Mouse (Mus musculus): ENCODE results near the gene Gm38431. TPM values are rescaled to one million over a fixed set of nuclear protein-coding genes. Genes with fewer than 3 reads are reported as not detected.

Gene Gm38431
- polyA plus RNA-seq, 1 experiment from 2014 or later = 1.0 TPM

DNA sequence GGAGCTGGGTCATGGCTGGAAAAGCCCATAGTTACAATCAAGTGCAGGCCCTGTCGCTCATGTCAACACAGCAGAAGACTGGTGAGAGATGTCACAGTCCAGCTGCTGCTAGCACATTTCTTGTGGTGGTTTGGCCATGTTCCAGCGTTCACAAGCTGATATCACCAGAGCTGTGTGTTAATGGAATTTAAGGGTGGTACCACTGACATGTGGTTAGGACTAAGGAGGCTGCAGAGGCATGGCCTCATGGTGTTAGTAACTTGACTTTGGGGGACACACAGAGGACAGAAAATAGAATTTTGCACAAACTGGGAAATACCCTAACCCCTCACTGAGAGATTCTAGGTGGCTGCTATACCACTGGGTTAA is 34.4 kb upstream of the Gm38431 start:
- H3K9me3 ChIP-seq = no peaks in the 10 kb centered on the region
- peaks cover 9% of the 10 kb centered on the region; the same call in 1 of the 2 replicates for H3K36me3 ChIP-seq
- no peaks in the 10 kb centered on the region for H3K27me3 ChIP-seq (replicated peaks)
- peaks cover 6% of the 10 kb centered on the region; the same call in 1 of the 2 replicates for H3K4me1 ChIP-seq (replicated peaks)
- H3K4me2 ChIP-seq (replicated peaks) = no peak overlapping the region
- H3K9ac ChIP-seq = no peak overlapping the region
- no peak for ATAC-seq
- no peak overlapping the region for H3K4me3 ChIP-seq (replicated peaks)
- WGBS = 81% methylated on average over 2 of the region's 2 CpGs
- H3K27ac ChIP-seq = no peak overlapping the region

DNA sequence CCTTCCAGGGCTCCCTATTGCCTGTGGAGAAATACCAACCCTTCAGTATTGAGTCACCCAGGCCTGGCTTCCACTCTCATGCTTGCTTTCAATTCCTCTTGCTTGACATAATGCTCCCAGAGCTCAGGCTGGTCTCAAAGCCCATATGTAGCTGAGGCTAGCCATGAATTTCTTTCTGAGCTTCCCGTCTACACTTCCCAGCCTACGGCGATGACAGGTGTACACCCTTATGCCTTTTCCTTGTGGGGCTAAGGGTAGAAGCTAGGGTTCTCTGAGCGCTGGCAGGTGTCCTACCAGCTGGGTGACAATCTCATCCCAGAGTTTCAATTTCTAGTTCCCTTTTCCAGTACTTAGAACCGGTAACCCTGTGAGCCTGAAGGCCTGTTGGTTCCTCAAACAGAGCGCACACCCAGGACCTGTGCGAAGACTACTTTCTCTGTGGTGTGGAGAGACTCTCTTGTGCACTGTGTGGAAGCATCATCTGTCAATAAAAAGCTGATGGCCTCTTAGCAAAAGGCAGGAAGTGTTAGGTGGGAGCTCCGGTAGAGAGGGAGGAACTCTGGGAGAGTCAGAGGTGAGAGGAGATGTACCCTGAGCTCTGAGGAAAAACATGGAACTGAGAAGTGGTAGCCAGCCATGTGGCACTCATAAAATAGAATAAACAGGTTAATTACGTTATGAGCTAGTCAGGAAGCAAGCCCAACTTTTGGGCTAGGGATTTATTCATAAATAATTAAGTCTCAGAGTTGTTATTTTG is 33.9 kb upstream of the Gm38431 start:
- WGBS = 85% methylated on average over 9 of the region's 9 CpGs
- Histone ChIP-seq H3K36me3 (peaks cover 9% of the 10 kb centered on the region; the same call in 1 of the 2 replicates), H3K9me3 (no peaks in the 10 kb centered on the region), H3K4me3 (replicated peaks) (no peak overlapping the region), H3K4me2 (replicated peaks) (no peak overlapping the region), H3K4me1 (replicated peaks) (peaks cover 6% of the 10 kb centered on the region; the same call in 1 of the 2 replicates), H3K9ac (no peak overlapping the region), H3K27me3 (replicated peaks) (no peaks in the 10 kb centered on the region), H3K27ac (no peak overlapping the region)
- no peak for ATAC-seq

DNA sequence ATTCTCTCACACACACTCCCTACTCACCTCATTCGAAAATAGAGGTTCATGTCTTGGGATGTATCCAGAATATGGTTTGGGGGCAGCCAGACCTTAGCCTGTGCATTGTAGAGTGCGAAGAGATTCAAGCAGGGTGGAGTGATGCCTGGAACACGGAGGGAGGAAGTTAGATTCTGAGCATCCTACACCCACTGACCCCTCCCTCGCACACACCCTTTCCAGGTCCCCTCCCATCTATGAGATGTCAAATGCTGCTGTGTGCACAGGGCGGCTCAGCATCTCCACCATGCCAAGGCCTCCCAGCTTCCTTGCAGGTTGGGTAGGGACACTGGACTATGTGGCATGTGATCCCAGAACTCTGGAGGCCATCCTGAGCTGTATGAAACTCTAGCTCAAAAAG is 33.0 kb upstream of the Gm38431 start:
- Histone ChIP-seq H3K27ac (no peak overlapping the region), H3K36me3 (peaks cover 9% of the 10 kb centered on the region; the same call in 1 of the 2 replicates), H3K4me3 (replicated peaks) (no peak overlapping the region), H3K9ac (no peak overlapping the region), H3K4me1 (replicated peaks) (no peaks in the 10 kb centered on the region), H3K9me3 (no peaks in the 10 kb centered on the region), H3K27me3 (replicated peaks) (no peaks in the 10 kb centered on the region), H3K4me2 (replicated peaks) (no peak overlapping the region)
- no peak for ATAC-seq
- WGBS = 86% methylated on average over 5 of the region's 5 CpGs

DNA sequence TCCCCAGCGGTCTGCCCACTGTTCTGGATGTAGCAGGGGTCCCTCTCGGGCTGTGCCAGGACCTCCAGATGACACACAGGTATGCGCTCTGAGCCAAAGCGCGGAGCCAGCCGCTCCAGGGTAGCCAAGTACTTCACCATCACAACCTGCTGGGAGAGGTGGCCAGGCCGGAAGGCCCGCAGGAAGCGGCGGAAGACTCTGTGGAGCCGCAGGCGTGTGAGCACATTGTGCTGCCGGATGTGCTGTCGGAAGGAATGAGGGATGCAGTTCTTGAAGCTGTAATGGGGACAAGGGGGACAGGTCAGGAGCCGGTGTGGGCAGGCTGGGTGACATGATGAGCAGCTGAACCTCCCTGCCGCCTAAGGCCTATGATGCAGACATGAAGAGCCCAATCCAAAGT is 29.7 kb upstream of the Gm38431 start:
- no peak overlapping the region for H3K9ac ChIP-seq
- no peaks in the 10 kb centered on the region for H3K27me3 ChIP-seq (replicated peaks)
- H3K9me3 ChIP-seq = no peaks in the 10 kb centered on the region
- 87% methylated on average over 16 of the region's 16 CpGs for WGBS
- H3K4me3 ChIP-seq (replicated peaks) = no peak overlapping the region
- no peak overlapping the region for H3K4me2 ChIP-seq (replicated peaks)
- no peak overlapping the region for H3K27ac ChIP-seq
- no peaks in the 10 kb centered on the region for H3K36me3 ChIP-seq
- ATAC-seq = no peak
- no peaks in the 10 kb centered on the region for H3K4me1 ChIP-seq (replicated peaks)

DNA sequence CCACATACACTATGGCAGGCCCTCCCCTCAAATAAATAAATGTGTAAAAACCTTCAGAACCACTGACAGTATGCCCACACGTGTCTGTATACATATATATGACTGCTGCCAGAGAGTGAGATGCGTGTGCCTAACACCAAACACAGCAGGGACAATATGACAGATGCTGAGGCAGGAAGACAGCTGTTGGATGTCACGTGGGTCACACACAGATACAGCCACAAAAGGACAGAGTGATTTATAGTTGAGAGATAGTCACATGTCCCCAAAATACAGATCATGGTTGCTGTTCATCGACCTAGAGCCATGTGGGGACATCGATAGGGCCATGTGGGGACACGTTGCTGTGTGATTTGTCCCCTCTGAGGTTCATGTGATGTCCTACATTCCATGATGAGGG is 25.3 kb upstream of the Gm38431 start:
- no peaks in the 10 kb centered on the region for H3K9me3 ChIP-seq
- no peak overlapping the region for H3K27ac ChIP-seq
- H3K4me2 ChIP-seq (replicated peaks) = no peak overlapping the region
- no peaks in the 10 kb centered on the region for H3K36me3 ChIP-seq
- H3K4me3 ChIP-seq (replicated peaks) = no peak overlapping the region
- ATAC-seq = no peak
- no peaks in the 10 kb centered on the region for H3K27me3 ChIP-seq (replicated peaks)
- no peaks in the 10 kb centered on the region for H3K4me1 ChIP-seq (replicated peaks)
- WGBS = 76% methylated on average over 6 of the region's 6 CpGs
- H3K9ac ChIP-seq = no peak overlapping the region

DNA sequence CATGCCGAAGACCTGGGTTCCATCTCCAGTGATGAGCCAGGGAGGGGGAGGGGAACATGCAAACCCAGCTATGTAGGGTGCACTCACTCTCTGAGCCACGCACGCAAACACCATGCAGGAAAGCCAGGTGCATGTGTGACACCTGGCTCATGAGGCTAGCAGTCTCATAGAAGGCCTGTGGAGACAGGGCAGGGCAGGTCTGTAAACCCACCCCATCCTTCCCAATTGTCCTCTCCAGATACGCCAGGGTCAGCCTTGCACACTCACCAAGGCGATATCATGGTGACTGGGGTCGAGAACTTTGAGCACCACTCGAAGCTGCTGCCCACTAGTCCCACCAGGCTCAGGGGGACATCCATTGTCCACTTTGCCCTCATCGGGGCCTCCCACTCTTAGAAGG is 23.3 kb upstream of the Gm38431 start:
- Histone ChIP-seq H3K36me3 (no peaks in the 10 kb centered on the region), H3K4me3 (replicated peaks) (no peak overlapping the region), H3K9ac (no peak overlapping the region), H3K27ac (no peak overlapping the region), H3K4me1 (replicated peaks) (no peaks in the 10 kb centered on the region), H3K27me3 (replicated peaks) (no peaks in the 10 kb centered on the region), H3K9me3 (no peaks in the 10 kb centered on the region), H3K4me2 (replicated peaks) (no peak overlapping the region)
- WGBS = 83% methylated on average over 8 of the region's 8 CpGs
- ATAC-seq = no peak

DNA sequence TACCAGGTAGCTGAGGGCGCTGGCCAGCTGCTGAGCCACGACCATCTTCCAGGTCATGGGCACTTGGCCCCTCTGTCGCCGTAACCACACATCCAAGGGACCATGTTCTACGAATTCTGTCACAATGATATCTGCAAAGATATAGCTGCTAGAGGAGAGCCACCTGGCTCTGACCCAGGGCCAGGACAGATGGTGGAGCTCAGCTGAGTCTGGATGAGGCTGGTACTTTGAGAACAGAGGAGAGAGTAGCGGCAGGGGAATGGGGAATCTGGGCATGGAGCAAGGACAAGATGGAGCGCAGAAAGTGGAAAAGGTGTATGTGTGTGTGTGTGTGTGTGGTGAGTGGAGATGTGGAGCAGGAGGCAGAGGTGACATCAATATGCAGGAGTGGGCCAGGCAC is 22.4 kb upstream of the Gm38431 start:
- Histone ChIP-seq H3K9ac (no peak overlapping the region), H3K27ac (no peak overlapping the region), H3K27me3 (replicated peaks) (no peaks in the 10 kb centered on the region), H3K4me2 (replicated peaks) (no peak overlapping the region), H3K4me3 (replicated peaks) (no peak overlapping the region), H3K4me1 (replicated peaks) (no peaks in the 10 kb centered on the region), H3K36me3 (0 out of 2 replicates have a peak, but pooled peaks cover under 1% of the 10 kb centered on the region), H3K9me3 (no peaks in the 10 kb centered on the region)
- 87% methylated on average over 7 of the region's 7 CpGs for WGBS
- ATAC-seq = no peak

DNA sequence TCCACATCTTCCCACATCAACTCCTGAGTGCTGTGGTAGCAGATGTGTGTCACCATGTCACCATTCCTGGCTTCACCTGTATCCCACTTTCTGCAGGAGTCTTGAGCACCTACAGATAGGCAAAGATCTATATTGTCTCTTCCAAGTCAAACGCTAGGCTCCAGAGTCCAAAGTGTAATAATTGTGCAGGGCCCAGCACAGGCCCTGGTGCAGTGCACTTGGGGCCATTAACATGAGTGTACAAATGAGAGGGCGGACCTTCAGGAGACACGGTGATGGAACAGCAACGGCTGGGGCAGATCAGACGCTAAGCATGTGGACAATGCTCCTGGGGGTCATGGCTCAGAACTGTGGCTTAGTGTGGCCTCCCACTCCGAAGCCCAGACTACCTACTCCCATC is 22.0 kb upstream of the Gm38431 start:
- no peak overlapping the region for H3K4me2 ChIP-seq (replicated peaks)
- H3K36me3 ChIP-seq = 0 out of 2 replicates have a peak, but pooled peaks cover 3% of the 10 kb centered on the region
- ATAC-seq = peak; percentile 67
- H3K4me1 ChIP-seq (replicated peaks) = no peaks in the 10 kb centered on the region
- H3K27ac ChIP-seq = no peak overlapping the region
- 76% methylated on average over 6 of the region's 6 CpGs for WGBS
- H3K9ac ChIP-seq = no peak overlapping the region
- H3K9me3 ChIP-seq = no peaks in the 10 kb centered on the region
- H3K4me3 ChIP-seq (replicated peaks) = no peak overlapping the region
- H3K27me3 ChIP-seq (replicated peaks) = no peaks in the 10 kb centered on the region

DNA sequence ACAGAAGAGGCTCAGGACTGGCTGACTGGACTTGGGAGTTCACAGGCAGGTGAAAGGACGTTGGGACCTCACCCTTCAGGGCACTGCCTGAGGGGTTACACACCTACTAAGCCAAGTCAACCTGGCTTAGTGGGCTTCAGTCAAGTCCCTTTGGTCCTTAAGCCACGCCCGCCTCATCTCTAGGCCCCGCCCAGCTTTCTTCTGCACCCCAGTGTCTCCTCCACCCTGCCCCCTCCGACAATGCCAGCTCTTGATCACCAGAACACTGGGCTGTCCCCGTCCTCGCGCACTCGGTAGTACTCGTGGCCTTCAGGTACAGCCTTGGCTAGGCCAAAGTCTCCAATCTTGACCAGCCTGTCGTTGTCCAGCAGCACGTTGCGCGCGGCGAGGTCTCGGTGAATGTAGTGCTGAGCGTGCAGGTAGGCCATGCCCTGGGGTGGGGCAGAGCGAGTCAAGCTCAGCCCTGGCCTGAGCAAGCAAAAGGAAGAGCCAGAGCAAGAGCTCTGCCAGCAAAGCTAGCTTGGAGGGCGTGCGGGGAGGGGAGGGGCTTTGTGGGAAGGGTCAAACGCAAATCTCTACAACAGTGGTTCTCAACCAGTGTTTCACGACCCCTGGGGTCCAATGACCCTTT is 15.9 kb upstream of the Gm38431 start:
- no peaks in the 10 kb centered on the region for H3K9me3 ChIP-seq
- H3K4me2 ChIP-seq (replicated peaks) = 0 out of 2 replicates have a peak overlapping the region, but pooled peaks have one; percentile 12
- no peak overlapping the region for H3K9ac ChIP-seq
- H3K4me1 ChIP-seq (replicated peaks) = no peaks in the 10 kb centered on the region
- H3K27me3 ChIP-seq (replicated peaks) = no peaks in the 10 kb centered on the region
- 0 out of 2 replicates have a peak, but pooled peaks cover 3% of the 10 kb centered on the region for H3K36me3 ChIP-seq
- peak; percentile 54; the same call in 1 of the 2 replicates for ATAC-seq
- WGBS = 41% methylated on average over 23 of the region's 23 CpGs
- H3K27ac ChIP-seq = no peak overlapping the region
- H3K4me3 ChIP-seq (replicated peaks) = no peak overlapping the region

DNA sequence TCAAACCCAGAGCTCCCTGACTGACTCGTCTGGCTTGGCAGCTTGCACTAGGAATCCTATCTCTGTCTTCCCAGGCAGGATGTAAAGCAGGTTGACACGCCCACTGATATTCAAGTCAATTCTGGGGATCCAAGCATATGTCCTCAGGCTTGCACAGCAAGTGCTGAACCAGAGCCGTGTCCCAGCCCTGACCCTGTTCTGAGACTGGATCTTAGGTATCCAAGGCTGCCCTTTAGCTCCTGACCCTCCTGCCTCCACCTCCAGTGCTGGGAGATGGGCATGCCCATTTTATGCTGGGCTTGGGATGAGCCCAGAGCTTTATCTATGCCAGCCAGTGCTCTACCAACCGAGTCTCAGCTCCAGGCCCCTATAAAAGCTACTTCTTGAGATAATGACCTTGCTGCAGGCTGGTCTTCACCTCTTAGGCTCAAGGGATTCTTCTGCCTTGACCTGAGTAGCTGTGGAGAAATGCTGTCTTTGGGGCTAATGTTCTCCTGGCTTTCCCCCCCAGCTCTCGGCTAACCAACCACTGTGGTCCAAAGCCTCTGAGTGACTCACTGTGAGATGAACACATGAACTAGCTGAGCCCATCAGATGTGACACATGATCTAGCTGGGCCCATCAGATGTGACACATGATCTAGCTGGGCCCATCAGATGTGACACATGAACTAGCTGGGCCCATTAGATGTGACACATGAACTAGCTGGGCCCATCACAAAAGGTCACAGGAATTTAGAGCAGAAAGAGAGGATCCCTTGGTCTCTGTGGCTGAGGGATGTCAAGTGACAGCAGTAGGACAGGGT is 14.2 kb upstream of the Gm38431 start:
- 0 out of 2 replicates have a peak, but pooled peaks cover 3% of the 10 kb centered on the region for H3K36me3 ChIP-seq
- WGBS = 72% methylated on average over 5 of the region's 5 CpGs
- ATAC-seq = no peak

DNA sequence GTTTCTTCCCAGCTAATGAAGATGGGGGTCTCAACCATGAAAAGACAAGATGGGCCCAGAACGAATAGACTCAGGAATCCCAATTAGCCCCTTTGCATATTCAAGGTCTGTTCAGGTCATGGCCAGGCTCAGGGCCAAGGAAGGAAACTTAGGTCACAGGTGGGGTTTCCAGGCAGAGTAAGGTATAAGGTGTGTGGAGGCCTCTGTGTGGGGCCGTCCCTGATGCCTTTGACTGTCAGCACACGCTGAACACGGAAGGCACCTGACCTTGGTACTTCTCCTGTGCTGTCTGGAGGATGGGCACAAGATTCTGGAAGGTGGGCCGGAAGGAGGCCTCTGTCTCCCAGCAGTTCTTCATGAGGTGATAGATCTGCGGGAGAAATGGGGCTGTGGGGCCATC is 13.0 kb upstream of the Gm38431 start:
- Histone ChIP-seq H3K27me3 (replicated peaks) (no peaks in the 10 kb centered on the region), H3K9ac (no peak overlapping the region), H3K36me3 (0 out of 2 replicates have a peak, but pooled peaks cover 3% of the 10 kb centered on the region), H3K4me1 (replicated peaks) (0 out of 2 replicates have a peak, but pooled peaks cover 5% of the 10 kb centered on the region), H3K4me2 (replicated peaks) (no peak overlapping the region), H3K27ac (no peak overlapping the region), H3K4me3 (replicated peaks) (no peak overlapping the region), H3K9me3 (no peaks in the 10 kb centered on the region)
- WGBS = 78% methylated on average over 6 of the region's 6 CpGs
- no peak for ATAC-seq

More for the DNA sequence above, 14.2 kb upstream of the Gm38431 start:
- Histone ChIP-seq H3K4me1 (replicated peaks) (no peaks in the 10 kb centered on the region), H3K9me3 (no peaks in the 10 kb centered on the region), H3K4me2 (replicated peaks) (no peak overlapping the region), H3K9ac (no peak overlapping the region), H3K27me3 (replicated peaks) (no peaks in the 10 kb centered on the region), H3K27ac (no peak overlapping the region), H3K4me3 (replicated peaks) (no peak overlapping the region)

DNA sequence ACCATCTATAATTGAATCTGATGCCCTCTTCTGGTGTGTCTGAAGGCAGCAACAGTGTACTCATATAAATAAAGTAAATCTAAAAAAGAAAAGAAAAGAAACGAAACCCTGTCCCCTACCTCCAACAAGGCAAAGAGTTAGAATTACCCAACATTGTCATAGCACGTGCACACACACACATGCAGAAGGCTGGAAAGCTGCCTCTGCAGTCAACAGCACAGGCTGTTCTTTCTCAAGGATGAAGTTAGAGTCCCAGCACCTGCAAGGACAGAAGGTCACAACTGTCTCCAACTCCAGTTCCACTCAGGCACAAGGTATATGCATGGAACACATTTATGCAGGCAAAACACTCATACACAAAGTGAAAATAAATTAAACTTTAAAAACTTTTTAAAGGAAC is 10.3 kb upstream of the Gm38431 start:
- 95% methylated on average over 2 of the region's 2 CpGs for WGBS
- H3K4me1 ChIP-seq (replicated peaks) = 0 out of 2 replicates have a peak, but pooled peaks cover 5% of the 10 kb centered on the region
- no peaks in the 10 kb centered on the region for H3K27me3 ChIP-seq (replicated peaks)
- H3K9me3 ChIP-seq = no peaks in the 10 kb centered on the region
- H3K27ac ChIP-seq = no peak overlapping the region
- H3K4me2 ChIP-seq (replicated peaks) = no peak overlapping the region
- no peaks in the 10 kb centered on the region for H3K36me3 ChIP-seq
- no peak overlapping the region for H3K9ac ChIP-seq
- ATAC-seq = no peak
- H3K4me3 ChIP-seq (replicated peaks) = no peak overlapping the region

Measured in intestine, embryonic 15.5 days (tissue).